Mouse (Mus musculus): ENCODE results near the gene Tmem255b.
A peak's percentile ranks its signal among the peaks of the same experiment; 100 is the strongest.

The Tmem255b gene

GRCm38 (mm10) chr8:13434889-13435288 lies at the start of gene Tmem255b:
Tmem255b (plus strand) TSS chr8:13435189.
- no peak for DNase-seq (ENCODE audit: low read depth)

GRCm38 (mm10) chr8:13386366-13386765 lies 48.6 kb upstream of the Tmem255b start:
- no peak for DNase-seq (ENCODE audit: low read depth)

DNA sequence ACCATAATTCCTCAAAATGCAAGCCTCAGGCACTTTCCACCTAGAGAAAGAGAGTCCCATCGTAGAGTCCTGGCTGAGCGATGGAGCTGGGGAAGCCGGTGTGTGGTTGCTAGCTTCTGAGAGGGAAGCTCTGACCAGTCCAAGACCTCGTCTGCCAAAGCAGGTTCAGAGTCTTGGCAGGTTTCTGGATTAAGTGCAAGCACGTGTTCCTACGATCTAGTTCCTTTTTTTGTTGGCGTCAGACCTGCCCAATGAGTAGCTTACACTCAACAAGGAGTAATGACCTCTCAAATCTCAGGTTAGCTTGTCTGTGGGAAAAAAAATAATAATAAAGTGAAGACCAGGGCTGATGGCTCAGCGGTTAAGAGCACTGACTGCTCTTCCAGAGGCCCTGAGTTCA lies 47.3 kb upstream of the Tmem255b start:
- DNase-seq (ENCODE audit: low read depth), result no peak

DNA sequence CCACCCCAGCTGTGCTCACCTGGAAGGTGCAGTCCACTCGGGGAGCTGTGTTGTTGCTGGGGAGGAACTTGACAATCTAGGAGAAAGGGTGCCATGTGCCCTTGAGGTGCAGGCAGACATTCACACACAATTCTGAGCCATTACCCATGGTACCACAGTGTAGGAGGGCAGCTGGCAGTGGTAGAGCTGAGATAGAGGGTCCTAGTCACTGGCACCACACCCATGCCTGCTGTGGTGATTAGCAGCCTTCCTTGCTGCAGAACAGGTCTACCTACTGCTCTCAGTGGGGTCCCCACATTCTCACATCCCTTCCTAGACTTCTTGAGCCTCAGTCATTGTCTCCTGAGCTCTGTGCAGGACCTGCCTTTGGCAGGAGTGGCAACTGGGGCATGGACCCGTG lies 46.2 kb upstream of the Tmem255b start:
- no peak for DNase-seq (ENCODE audit: low read depth)

DNA sequence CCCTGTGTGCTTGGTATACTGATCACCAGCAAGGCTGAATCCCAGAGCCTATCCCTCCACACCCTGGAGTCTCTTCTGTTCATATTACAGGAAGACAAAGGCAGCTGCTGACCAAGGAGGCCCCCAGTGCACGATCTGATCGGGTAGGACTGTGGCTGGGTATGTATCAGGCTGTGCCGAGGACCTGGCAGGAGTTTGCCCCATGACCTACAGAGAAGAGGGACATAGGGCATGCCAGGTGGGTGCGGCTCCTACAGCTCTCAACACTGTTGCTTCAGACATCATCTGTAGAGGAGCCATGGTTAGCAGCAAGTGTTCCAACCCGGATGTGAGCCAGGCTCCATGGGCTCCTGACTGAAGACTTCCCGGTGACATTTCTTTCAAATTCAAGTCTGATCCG lies 41.1 kb upstream of the Tmem255b start:
- DNase-seq (ENCODE audit: low read depth), result no peak

DNA sequence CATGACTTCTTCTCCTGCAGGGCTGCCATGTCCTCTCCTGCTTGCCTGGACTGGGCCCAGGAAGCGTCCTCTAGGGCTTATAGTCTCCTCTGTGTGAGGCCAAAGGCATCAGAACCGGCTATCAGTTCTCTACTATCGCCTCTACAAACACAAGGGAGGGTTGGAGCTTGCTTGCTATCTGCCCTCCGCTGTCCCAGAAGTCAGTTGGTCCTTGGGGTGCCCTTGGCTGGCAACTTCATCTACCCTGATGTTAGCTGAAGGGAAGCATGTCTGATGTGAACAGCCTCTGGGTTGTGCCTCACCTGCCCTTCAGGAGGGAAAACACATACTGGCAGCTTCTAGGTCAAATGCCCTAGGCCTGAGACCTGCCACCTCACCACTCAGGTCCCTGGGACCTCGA lies 38.3 kb upstream of the Tmem255b start, which contains the start of gene Atp4b:
TSS of gene Atp4b (minus strand) at position 101 of the 400 bp plus-strand sequence.
- no peak for DNase-seq (ENCODE audit: low read depth)

DNA sequence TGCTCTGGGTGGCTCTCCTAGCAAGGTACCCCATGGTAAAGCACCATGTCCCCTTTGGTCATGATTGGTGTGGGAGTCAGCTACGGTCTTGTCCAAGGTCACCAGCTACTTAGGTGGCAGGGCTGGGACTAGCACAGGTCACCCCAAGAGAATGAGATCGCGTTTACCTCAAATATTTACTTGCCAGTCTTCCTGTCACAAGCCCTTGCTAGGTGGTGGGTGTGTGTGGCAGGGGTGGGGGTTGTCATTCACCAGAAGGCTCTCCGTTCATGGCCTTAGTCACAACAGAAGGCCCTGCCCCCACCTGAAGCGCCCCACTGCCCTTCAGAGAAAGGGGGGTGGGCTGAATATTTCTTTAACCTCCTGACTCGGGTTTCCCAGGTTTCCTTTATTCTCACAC lies 31.5 kb upstream of the Tmem255b start:
- no peak for DNase-seq (ENCODE audit: low read depth)

- DNase-seq (ENCODE audit: low read depth), result no peak
Observed at GRCm38 (mm10) chr8:13404666-13405131, 30.3 kb upstream of the Tmem255b start, which contains the start of gene Grk1. Grk1 (plus strand) TSS chr8:13405081.

- DNase-seq (ENCODE audit: low read depth), result no peak
Observed at GRCm38 (mm10) chr8:13406011-13406410, 29.0 kb upstream of the Tmem255b start.

GRCm38 (mm10) chr8:13411597-13411996 lies 23.4 kb upstream of the Tmem255b start:
- peak; percentile 70 for DNase-seq (ENCODE audit: low read depth)

DNA sequence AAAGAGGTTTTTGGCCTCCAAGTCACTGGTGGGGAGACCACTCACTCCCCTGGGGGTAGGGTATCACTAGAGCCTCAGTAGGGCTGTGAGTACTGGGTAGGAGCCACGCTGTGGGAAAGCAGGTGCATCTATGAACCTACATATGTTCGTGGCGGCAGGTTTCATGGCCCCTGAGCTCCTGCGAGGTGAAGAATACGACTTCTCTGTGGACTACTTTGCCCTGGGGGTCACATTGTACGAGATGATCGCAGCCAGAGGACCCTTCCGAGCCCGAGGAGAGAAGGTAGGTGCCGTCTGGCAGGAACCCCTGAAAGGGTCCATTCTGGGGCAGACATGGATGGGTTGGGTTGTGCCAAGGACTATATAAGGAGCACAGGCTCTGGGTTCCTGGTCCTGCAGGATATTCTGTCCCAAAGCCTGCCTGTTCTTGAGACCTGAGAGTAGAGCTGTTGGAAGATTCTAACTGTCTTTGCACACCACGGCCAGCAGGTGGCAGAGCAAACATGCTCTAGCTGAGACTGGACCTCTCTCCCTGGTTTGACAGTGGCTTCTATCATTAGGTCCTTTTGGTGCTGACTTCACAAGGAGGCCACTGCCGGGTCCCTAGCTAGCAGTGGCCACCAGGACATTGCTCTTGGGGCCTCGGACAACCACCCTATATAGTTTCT lies 22.0 kb upstream of the Tmem255b start:
- peak; percentile 65 for DNase-seq (ENCODE audit: low read depth)

GRCm38 (mm10) chr8:13413823-13414390 lies 21.1 kb upstream of the Tmem255b start:
- no peak for DNase-seq (ENCODE audit: low read depth)

GRCm38 (mm10) chr8:13415879-13416278 lies 19.1 kb upstream of the Tmem255b start:
- no peak for DNase-seq (ENCODE audit: low read depth)

GRCm38 (mm10) chr8:13419111-13419639 lies 15.8 kb upstream of the Tmem255b start:
- no peak for DNase-seq (ENCODE audit: low read depth)

DNA sequence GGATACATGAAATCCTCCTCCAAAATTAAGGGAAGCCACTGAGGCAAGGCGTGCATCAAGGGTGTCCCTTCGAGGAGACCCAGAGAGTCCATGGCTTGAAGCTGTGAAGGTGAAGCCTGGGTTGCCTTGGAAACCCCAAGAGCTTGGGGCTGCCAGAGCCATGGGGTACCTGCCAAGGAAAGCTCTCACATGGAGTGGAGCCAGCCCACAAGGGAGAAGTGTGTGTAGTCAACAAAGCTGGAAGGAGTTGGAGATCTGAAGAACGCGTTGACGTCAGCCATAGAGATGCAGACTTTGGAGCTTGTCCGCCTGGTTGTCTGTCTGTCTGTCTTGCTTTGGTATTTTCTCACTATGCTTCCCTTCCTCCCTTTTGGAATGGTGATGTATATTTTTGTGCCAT lies 14.0 kb upstream of the Tmem255b start:
- no peak for DNase-seq (ENCODE audit: low read depth)

DNA sequence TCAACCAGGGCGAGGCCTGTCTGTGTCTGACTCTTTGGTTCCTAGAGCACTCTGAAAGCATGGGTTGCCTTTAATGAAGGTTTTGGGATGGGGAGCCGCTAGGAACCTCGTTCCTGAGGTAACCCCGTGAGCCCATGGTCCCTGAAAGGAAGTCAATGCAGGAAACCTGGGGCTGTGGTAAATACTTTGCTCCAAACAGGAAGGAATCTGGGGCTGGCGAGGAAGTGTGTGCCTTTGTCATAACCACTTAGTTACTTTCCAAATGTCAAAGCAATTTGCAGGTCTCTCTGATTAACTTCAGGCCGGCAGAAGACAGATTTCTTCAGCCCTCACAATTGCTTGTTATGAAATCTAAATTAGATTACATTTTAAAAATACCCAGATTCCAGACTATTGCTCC lies 7.6 kb upstream of the Tmem255b start:
- DNase-seq (ENCODE audit: low read depth), result no peak

GRCm38 (mm10) chr8:13428156-13428555 lies 6.8 kb upstream of the Tmem255b start:
- DNase-seq (ENCODE audit: low read depth), result no peak

GRCm38 (mm10) chr8:13430412-13430811 lies 4.6 kb upstream of the Tmem255b start:
- DNase-seq (ENCODE audit: low read depth), result no peak

DNA sequence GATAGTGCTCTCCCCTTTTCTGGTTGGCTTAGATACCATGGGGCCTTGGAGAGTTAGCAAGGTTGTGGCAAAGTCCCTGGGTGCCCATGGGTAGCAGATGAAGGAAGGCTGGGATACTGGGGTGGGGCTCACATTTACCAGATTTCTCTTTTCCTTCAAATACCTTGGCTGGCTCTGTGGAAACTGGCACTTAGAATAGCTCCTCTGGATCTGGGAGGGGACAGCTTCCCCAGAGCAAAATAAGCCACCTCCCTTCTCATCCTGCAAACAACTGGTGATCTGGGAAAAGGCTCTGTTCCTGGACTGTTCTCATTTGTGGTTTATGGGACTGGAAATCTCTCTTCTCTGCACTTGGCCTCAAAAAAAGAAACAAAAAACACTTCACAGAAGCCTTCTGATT lies 4.1 kb upstream of the Tmem255b start:
- no peak for DNase-seq (ENCODE audit: low read depth)

GRCm38 (mm10) chr8:13433130-13433529 lies 1.9 kb upstream of the Tmem255b start:
- no peak for DNase-seq (ENCODE audit: low read depth)

- no peak for DNase-seq (ENCODE audit: low read depth)
Observed at GRCm38 (mm10) chr8:13436052-13436451, 1.1 kb downstream of the Tmem255b start.

- DNase-seq (ENCODE audit: low read depth), result no peak
Observed at GRCm38 (mm10) chr8:13437531-13437930, 2.5 kb downstream of the Tmem255b start.

DNA sequence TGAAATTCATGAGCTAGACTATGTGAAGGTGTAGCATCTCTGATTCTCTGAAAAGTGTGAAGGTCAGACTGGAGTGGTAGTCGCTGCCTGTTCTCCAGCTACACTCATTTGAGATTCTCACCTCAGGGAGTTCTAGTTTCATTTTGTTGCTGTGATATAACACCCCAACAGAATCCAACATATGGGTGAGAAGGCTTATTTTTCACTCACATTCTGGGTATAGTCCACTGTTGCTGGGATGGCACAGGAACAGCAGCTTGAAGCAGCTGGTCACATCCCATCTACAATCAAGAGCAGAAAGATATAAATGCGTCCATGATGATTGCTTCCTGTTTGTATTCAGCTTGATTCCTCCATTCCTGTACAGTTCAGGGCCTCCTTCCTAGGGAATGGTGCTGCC lies 7.2 kb downstream of the Tmem255b start:
- no peak for DNase-seq (ENCODE audit: low read depth)

DNA sequence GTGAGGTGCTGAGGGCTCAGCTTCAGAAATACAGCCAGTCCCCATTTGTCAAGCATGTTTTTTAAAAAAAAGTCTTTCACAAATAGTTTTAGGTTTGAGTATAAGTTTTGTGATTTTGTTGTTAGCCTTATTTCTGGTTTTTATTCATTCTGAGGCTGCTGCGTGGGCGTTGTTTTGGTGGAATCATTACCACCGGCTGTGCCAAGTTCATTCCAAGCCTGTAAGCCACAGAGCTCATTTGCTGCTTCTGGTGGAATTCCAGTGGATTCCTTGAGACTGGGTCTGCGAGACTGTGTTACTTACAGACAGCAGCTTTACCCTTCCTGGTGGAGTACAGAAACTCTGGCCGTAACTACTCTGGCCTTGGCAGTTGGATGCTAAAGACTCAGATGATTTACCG lies 11.5 kb downstream of the Tmem255b start:
- no peak for DNase-seq (ENCODE audit: low read depth)

All from 416B (cell line).